Mouse (Mus musculus) forebrain, embryonic 14.5 days (tissue): ENCODE results near the gene Ino80. TPM values are rescaled to one million over a fixed set of nuclear protein-coding genes. Genes with fewer than 3 reads are reported as not detected.

ENCODE experiments used
- ATAC-seq: fragments of 200-750 bp; cut with Nextera tagmentation; 2 replicates; pipeline ENCODE4 v1.8.0; 2017; ENCODE audit warnings: mild to moderate bottlenecking, moderate library complexity
- DNase-seq: peaks from one replicate; pipeline ENCODE4 v3.0.0-alpha.2; 2015; ENCODE audit warnings: low spot score
- H3K27ac ChIP-seq: fragments of 300-500 bp; sonication (generic); 2 replicates; pipeline ENCODE4 v1.5.1; 2014; ENCODE audit warnings: low read depth, mild to moderate bottlenecking, control low read depth, low read length, moderate library complexity
- H3K27me3 ChIP-seq: fragments of 300-500 bp; sonication (generic); replicated peaks from 2 replicates; pipeline ENCODE4 v1.6.1; 2014; ENCODE audit warnings: low read length, control low read depth, mixed read lengths; ENCODE audit not compliant: control insufficient read depth, insufficient read depth
- H3K36me3 ChIP-seq: fragments of 300-500 bp; sonication (generic); 2 replicates; pipeline ENCODE4 v1.6.1; 2014; ENCODE audit warnings: low read length, control low read depth; ENCODE audit not compliant: control insufficient read depth, insufficient read depth
- H3K4me1 ChIP-seq: fragments of 300-500 bp; sonication (generic); 2 replicates; pipeline ENCODE4 v1.6.1; 2014; ENCODE audit warnings: antibody characterized with exemption, low read length, control low read depth; ENCODE audit not compliant: control insufficient read depth, insufficient read depth
- H3K4me2 ChIP-seq: fragments of 300-500 bp; sonication (generic); 2 replicates; pipeline ENCODE4 v1.6.1; 2014; ENCODE audit warnings: mild to moderate bottlenecking, control low read depth, low read length
- H3K4me3 ChIP-seq: fragments of 300-500 bp; sonication (generic); 2 replicates; pipeline ENCODE4 v1.5.1; 2014; ENCODE audit warnings: low read depth, low read length, control low read depth
- H3K9ac ChIP-seq: fragments of 300-500 bp; sonication (generic); 2 replicates; pipeline ENCODE4 v1.6.1; 2014; ENCODE audit warnings: mild to moderate bottlenecking, low read length, control low read depth, moderate library complexity
- H3K9me3 ChIP-seq: fragments of 300-500 bp; sonication (generic); replicated peaks from 2 replicates; pipeline ENCODE4 v1.6.1; 2016; ENCODE audit warnings: low read length, control low read depth, mixed read lengths; ENCODE audit not compliant: control insufficient read depth
- whole genome bisulfite sequencing: fragments of 180-500 bp; shearing (Covaris S2); extraction: QIAGEN DNeasy Blood & Tissue Kit; methylation state at CpG from one replicate; pipeline ENCODE4 v1.1.7; 2014; 5-methylcytosine and 5-hydroxymethylcytosine counted together
- polyA plus RNA-seq: library from polyadenylated mRNA; unstranded; fragments of >200 nt; fragmentation: Nextera tagmentation; extraction: Ambion mirVana; gene quantifications from 2 replicates; pipeline ENCODE4 v1.2.1, GENCODE M21; 2014

Gene Ino80
- polyA plus RNA-seq, 1 experiment from 2014 or later, result 4.3 TPM

GRCm38 (mm10) chr2:119334964-119335525, 142.4 kb downstream of the Ino80 start:
- DNase-seq, result no peak
- no peak overlapping the region for H3K9ac ChIP-seq
- no peak overlapping the region for H3K27ac ChIP-seq
- no peak overlapping the region for H3K4me3 ChIP-seq
- H3K9me3 ChIP-seq, result no peaks in the 10 kb centered on the region
- peaks cover 3% of the 10 kb centered on the region; the same call in 1 of the 2 replicates for H3K4me1 ChIP-seq
- peaks cover 21% of the 10 kb centered on the region for H3K27me3 ChIP-seq
- no peaks in the 10 kb centered on the region for H3K36me3 ChIP-seq
- 70% methylated on average over 7 of the region's 7 CpGs for WGBS
- H3K4me2 ChIP-seq, result no peak overlapping the region
- no peak for ATAC-seq

DNA sequence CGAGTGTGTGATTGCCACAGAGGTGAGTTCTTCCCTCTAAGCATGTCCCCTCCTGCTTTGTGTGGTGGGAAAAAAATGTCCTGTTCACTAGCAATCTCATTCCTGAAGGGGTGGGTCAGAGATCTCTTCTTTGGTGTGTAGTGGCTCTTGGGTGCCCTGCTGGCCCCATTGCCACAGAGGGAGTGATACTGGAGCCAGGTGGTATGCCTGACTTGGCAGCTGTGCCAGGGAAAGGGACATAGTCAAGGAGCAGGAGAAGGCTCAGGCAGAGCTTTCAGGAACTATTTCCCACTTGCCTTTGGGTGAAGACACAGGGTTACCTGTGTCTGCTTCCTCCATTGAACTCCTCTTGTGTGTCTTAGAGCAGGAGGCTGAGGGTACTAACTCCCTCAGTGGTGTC, 143.4 kb downstream of the Ino80 start:
- ATAC-seq (no peak), DNase-seq (no peak)
- peaks cover 28% of the 10 kb centered on the region for H3K27me3 ChIP-seq
- H3K4me2 ChIP-seq, result no peak overlapping the region
- no peak overlapping the region for H3K27ac ChIP-seq
- peaks cover 3% of the 10 kb centered on the region; the same call in 1 of the 2 replicates for H3K4me1 ChIP-seq
- no peak overlapping the region for H3K9ac ChIP-seq
- 66% methylated on average over 1 of the region's 1 CpGs for WGBS
- no peak overlapping the region for H3K4me3 ChIP-seq
- no peaks in the 10 kb centered on the region for H3K9me3 ChIP-seq
- H3K36me3 ChIP-seq, result no peaks in the 10 kb centered on the region

DNA sequence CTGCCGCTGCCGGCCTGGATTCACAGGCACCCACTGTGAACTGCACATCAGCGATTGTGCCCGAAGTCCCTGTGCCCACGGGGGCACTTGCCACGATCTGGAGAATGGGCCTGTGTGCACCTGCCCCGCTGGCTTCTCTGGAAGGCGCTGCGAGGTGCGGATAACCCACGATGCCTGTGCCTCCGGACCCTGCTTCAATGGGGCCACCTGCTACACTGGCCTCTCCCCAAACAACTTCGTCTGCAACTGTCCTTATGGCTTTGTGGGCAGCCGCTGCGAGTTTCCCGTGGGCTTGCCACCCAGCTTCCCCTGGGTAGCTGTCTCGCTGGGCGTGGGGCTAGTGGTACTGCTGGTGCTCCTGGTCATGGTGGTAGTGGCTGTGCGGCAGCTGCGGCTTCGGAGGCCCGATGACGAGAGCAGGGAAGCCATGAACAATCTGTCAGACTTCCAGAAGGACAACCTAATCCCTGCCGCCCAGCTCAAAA, 145.3 kb downstream of the Ino80 start:
- 77% methylated on average over 24 of the region's 24 CpGs for WGBS
- Histone ChIP-seq H3K4me2 (no peak overlapping the region), H3K9me3 (no peaks in the 10 kb centered on the region), H3K36me3 (no peaks in the 10 kb centered on the region), H3K4me3 (no peak overlapping the region), H3K27ac (no peak overlapping the region), H3K9ac (no peak overlapping the region), H3K4me1 (no peaks in the 10 kb centered on the region; the same call in 1 of the 2 replicates), H3K27me3 (peaks cover 43% of the 10 kb centered on the region)
- DNase-seq, result no peak
- ATAC-seq, result no peak

DNA sequence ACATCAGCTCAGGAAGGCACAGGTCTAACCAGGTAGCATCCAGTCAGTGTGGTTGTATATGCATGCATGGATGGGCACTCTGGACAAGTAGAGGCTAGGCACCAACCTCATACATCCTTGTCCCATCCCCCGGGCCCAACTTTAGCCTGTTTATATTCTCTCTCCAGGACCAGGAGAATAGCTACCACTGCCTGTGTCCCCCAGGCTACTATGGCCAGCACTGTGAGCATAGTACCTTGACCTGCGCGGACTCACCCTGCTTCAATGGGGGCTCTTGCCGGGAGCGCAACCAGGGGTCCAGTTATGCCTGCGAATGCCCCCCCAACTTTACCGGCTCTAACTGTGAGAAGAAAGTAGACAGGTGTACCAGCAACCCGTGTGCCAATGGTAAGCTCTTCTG, 146.7 kb downstream of the Ino80 start:
- no peaks in the 10 kb centered on the region for H3K9me3 ChIP-seq
- no peak overlapping the region for H3K9ac ChIP-seq
- WGBS, result 91% methylated on average over 8 of the region's 8 CpGs
- no peak overlapping the region for H3K4me2 ChIP-seq
- H3K4me3 ChIP-seq, result no peak overlapping the region
- no peak for DNase-seq
- H3K27ac ChIP-seq, result no peak overlapping the region
- H3K36me3 ChIP-seq, result no peaks in the 10 kb centered on the region
- peaks cover 7% of the 10 kb centered on the region for H3K4me1 ChIP-seq
- no peak for ATAC-seq
- H3K27me3 ChIP-seq, result peaks cover 57% of the 10 kb centered on the region

DNA sequence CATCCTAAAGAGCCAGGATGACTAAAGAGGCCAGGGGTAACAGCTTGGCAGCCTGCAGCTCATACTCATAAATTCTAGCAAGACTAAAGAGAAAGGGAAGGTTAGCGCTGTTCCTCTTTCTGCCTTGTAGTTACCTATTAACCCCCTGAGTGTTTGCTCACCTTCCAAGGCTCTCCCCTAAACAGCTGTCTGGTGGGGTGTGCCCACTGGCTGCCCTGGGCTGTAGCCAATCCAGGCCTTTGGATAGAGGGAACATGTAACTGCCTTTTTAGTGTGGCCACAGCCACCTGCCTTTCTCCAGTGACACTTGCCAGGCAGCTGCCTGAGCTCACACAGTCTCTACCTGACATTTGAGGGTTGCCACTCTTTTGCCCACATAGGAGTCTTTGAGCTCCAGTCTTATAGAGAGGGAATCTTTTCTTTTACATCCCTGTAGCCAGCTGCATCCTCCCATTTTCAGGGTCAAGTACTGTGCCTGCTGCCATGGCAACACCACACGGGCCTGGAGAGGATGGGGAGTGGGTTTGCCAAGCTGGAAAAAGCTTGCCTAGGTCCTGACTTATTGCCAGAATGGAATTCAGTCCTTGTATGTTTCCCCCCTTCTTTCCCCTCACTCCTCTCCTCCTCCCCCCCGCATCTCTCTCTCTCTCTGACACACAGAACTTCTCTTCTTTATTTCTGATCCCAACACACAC, 148.2 kb downstream of the Ino80 start:
- Histone ChIP-seq H3K27ac (no peak overlapping the region), H3K9me3 (no peaks in the 10 kb centered on the region), H3K4me1 (peaks cover 17% of the 10 kb centered on the region), H3K9ac (no peak overlapping the region), H3K4me2 (no peak overlapping the region), H3K36me3 (no peaks in the 10 kb centered on the region), H3K4me3 (no peak overlapping the region), H3K27me3 (peaks cover 71% of the 10 kb centered on the region)
- ATAC-seq, result 0 out of 2 replicates have a peak, but pooled peaks have one; percentile 24
- WGBS, result 62% methylated on average over 3 of the region's 3 CpGs
- no peak for DNase-seq

- peaks cover 21% of the 10 kb centered on the region for H3K4me1 ChIP-seq
- DNase-seq, result no peak
- H3K36me3 ChIP-seq, result no peaks in the 10 kb centered on the region
- no peak overlapping the region for H3K27ac ChIP-seq
- no peaks in the 10 kb centered on the region for H3K9me3 ChIP-seq
- no peak for ATAC-seq
- no peak overlapping the region for H3K4me3 ChIP-seq
- H3K27me3 ChIP-seq, result peaks cover 77% of the 10 kb centered on the region
- WGBS, result 43% methylated on average over 5 of the region's 5 CpGs
- no peak overlapping the region for H3K9ac ChIP-seq
- no peak overlapping the region for H3K4me2 ChIP-seq
These were observed 148.9 kb downstream of the Ino80 start for GRCm38 (mm10) chr2:119328546-119328945.

- Histone ChIP-seq H3K36me3 (no peaks in the 10 kb centered on the region), H3K4me1 (peaks cover 25% of the 10 kb centered on the region), H3K4me2 (peak overlapping the region; percentile 4; the same call in 1 of the 2 replicates), H3K27ac (no peak overlapping the region), H3K4me3 (no peak overlapping the region), H3K9ac (0 out of 2 replicates have a peak overlapping the region, but pooled peaks have one; percentile 4), H3K27me3 (peaks cover 82% of the 10 kb centered on the region), H3K9me3 (no peaks in the 10 kb centered on the region)
- ATAC-seq (no peak), DNase-seq (no peak)
- 17% methylated on average over 11 of the region's 11 CpGs for WGBS
These were observed 149.5 kb downstream of the Ino80 start for GRCm38 (mm10) chr2:119327942-119328526.

DNA sequence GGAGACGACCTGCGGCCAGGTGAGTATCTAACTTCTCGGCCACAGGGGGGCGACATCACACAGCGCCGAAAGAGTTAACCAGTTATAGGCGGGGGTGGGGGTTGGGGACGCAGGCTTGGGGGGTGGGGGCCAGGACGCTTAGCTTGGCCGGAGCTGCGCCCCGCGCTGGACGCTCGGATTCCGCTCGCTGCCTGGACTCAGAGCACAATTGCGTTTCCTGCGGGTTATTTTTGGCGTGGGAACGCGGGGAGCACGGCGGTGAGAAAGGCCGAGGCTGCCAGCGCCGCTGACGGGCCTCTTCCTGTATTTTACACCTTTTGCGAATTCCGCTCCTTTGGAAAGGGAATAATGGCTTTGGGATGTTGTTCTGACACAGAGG, 150.4 kb downstream of the Ino80 start:
- WGBS, result 0% methylated on average over 30 of the region's 30 CpGs
- Histone ChIP-seq H3K27me3 (peaks cover 88% of the 10 kb centered on the region), H3K9ac (peak overlapping the region; percentile 26; the same call in 1 of the 2 replicates), H3K4me3 (peak overlapping the region; percentile 34), H3K9me3 (no peaks in the 10 kb centered on the region), H3K36me3 (no peaks in the 10 kb centered on the region), H3K4me1 (peaks cover 32% of the 10 kb centered on the region), H3K27ac (no peak overlapping the region), H3K4me2 (peak overlapping the region; percentile 68)
- DNase-seq (no peak), ATAC-seq (no peak)
